Mouse (Mus musculus) small intestine, adult 2 months (tissue): ENCODE results near the gene Ppp2r5c.

Source experiments
- CTCF ChIP-seq: fragments of 200-500 bp; IDR thresholded peaks from 2 replicates; pipeline ENCODE4 v1.5.1; 2012; ENCODE audit warnings: low read depth, mild to moderate bottlenecking, control low read depth, inconsistent platforms, low read length, moderate library complexity, mixed read lengths; ENCODE audit not compliant: insufficient replicate concordance, insufficient read length; ENCODE audit errors: extremely low read depth
- POLR2A ChIP-seq: fragments of 200-500 bp; IDR thresholded peaks from 2 replicates; pipeline ENCODE4 v1.6.1; 2012; ENCODE audit warnings: low read depth, mild to moderate bottlenecking, control low read depth, inconsistent platforms, low read length, moderate library complexity

DNA sequence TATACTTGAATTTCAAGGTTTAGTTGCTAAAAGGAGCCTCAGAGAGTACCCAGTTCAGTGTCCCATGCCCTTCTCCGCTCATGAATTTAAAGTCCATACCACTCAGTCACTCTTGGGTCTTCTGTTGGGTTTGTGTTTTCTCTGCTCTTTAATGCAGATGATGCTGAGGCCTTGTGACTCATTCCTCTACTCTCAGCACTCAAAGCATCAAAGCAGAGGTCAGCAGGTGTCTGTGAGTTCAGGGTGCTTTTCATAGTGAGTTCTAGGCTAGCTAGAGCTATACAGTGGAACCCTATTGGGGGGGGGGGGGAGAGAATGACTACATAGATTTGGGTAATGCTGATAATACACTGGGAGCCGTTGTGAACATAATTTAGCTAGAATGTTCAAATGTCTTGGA lies 163.8 kb downstream of the Ppp2r5c start:
- TF ChIP-seq POLR2A (no peak), CTCF (no peak)
